Mouse (Mus musculus) retina, embryonic 14.5 days (tissue): ENCODE data around the gene Prkch.
A peak's percentile ranks its signal among the peaks of the same experiment; 100 is the strongest.

ENCODE experiments used
- DNase-seq: peaks from one replicate; pipeline ENCODE4 v3.0.0-alpha.2; 2015; ENCODE audit warnings: low spot score

Gene Prkch

DNA sequence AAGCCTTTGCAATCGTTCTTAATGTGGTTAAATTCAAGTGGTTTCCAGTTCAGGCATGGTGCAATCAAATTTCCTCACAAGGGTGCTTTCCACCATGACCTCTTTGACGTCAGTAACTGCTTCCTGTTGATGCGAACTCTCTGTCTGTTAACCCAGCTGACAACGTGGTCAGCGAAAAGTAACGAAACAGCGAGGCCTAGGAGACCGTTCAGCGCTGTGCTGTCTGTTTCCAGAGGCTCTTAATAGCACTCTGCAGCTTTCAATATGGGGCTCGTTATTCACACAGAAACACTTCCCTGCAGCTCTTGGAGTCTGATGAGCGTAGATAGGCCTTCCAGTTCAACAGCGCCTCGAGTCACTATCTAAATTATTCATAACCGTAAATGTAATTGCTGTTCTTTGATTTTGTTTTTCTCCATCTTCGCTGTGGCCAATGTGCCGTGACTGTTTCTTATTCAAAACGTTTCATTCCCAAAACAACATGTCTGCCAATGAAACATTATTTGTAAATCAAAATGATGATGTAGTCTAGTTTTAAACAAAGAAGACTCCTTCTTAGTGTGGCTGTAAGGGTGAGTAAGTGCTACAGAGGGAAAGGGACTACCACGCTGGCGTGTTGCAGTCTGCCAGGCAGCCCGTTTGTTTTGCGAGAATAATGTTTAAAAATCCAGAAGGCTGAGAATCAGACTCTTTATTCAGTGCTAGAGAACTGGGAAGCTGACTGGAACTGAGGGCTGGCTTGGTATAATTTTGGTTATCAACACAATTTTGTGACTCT, 131.5 kb downstream of the Prkch start:
- DNase-seq = no peak

DNA sequence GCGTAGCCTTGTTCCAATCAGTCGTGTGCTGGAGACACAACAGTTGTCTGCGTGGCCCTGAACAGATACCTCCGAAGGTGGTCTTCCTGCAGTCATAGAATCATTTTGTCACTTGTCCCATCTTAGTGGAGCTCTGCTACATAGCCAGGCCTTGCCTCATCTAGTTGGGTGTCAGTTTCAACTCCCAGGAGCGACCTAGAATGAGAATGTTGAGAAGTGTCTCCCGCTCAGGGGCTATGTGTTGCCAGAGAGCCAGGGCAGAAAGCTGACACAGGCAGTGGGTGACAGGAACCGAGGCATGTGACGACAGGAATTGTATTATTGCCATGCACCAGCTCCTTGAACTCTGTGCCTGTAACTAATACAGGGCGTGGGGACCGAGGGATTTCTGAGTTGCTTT, 133.4 kb downstream of the Prkch start:
- no peak for DNase-seq

- DNase-seq = no peak
Measured at GRCm38 (mm10) chr12:73719816-73720215, 135.2 kb downstream of the Prkch start.

GRCm38 (mm10) chr12:73720466-73720865, 135.9 kb downstream of the Prkch start:
- DNase-seq = no peak

DNA sequence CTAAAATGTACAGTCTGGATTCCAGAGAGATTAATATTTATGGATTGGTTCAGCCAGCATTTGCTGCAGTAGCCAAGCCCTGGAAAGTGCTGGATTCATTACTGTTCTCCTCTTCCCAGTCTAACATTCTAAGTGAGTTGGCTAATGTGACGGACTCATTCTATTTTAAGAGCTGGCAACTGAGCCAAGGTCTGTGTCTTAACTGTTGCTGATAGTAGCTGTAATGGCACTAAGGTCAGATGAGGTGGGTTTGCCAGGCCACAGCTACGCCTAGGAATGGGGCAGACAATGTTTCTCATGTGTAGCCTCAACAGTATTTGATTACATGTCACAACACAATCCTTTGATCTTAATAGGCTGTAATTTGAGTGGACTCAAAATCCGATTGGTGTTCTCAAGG, 137.5 kb downstream of the Prkch start:
- DNase-seq = no peak

DNA sequence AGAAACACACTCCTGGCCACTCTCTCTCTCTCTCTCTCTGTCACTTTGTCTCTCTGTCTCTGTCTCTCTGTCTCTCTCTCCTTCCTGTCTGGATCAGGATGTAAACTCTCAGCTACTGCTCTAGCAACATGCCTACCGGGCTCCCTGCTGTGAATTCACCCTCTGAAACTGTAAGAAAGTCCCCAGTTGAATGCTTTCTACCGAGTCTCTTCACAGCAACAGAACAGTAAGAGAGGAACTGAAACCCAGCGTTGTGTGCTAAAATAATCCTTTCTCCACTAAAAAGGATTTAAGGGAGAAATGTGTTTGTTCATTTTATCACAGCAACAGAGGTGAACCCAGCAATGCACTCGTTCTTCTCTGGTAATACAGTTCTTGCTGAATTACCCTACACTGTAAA, 138.5 kb downstream of the Prkch start:
- DNase-seq = no peak

- no peak for DNase-seq
Measured at GRCm38 (mm10) chr12:73723887-73724286, 139.3 kb downstream of the Prkch start.

GRCm38 (mm10) chr12:73725825-73726604, 141.4 kb downstream of the Prkch start:
- DNase-seq = no peak

GRCm38 (mm10) chr12:73727046-73727445, 142.4 kb downstream of the Prkch start:
- no peak for DNase-seq

- peak; percentile 85 for DNase-seq
Measured at GRCm38 (mm10) chr12:73730603-73731002, 146.0 kb downstream of the Prkch start.

DNA sequence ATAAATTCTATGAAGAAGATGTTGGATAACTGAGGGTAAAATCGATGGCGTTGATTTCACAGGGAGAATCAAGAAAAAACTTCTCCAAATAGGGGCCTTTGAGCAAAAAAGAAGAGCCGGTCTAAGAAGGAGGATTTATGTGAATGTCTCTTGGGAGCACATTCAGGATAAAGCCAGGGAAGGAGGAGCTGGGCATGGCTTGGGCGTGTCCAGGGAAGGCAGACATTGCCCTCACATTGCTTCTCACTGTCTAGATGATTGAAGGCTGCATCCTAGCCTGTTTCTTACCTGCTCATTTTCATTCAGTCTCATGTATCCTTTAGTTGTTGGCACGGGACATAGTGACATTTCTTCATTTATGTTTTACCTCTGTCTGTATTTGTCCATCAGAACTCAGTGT, 146.5 kb downstream of the Prkch start:
- no peak for DNase-seq

DNA sequence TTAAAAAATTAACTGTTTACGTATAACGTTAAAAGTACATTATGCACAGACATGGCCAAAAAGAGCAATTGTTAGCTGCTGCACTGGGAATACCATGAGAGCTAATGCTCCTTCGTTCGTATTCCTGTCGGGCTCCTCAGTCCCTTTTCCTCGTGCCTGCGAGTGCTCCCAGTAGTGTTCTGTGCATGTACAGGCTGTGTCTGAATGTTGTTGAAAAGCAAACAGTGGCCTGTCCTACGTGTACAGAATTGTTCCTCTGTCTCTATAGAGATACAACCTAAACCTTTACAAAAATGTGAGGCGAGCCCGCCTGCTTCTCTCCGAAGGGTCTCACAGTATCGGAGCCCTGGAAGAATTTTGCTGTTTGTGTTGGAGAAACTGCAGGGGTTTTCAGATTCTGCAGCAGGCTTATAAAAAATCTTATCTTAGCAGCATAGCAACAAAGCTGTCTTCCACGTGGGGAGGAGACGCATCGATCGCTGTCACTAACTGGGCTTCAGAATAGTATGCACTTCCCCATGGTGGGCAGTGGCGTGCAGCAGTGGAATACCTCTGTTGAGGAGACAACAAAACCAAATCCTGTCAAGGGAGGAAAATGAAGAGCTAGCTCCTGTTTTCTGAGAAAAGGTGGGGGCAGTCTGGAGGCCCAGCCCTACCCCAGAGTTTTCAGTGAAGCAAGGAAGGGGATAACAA, 147.4 kb downstream of the Prkch start:
- DNase-seq = no peak

DNA sequence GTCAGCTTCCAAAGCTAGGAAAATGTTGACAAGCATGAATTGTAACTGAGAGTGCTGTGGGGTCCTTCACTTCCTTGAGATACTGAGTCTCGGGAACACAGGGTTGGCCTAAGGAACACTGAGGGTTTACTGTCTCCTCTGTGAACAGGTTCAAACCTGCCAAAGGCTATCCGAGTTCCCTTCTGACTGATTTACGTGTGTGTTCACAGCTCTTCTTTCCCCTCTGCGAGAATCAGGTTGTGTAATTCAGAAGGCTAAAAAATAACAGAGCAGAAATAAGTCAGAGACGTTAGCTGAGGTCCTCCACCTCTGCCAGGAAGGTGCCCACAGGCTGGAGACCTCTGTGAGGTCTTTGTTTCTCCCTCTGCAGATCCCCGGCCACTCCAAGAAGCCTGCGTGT, 148.3 kb downstream of the Prkch start:
- DNase-seq = no peak

- no peak for DNase-seq
Measured at GRCm38 (mm10) chr12:73736931-73737330, 152.3 kb downstream of the Prkch start.

DNA sequence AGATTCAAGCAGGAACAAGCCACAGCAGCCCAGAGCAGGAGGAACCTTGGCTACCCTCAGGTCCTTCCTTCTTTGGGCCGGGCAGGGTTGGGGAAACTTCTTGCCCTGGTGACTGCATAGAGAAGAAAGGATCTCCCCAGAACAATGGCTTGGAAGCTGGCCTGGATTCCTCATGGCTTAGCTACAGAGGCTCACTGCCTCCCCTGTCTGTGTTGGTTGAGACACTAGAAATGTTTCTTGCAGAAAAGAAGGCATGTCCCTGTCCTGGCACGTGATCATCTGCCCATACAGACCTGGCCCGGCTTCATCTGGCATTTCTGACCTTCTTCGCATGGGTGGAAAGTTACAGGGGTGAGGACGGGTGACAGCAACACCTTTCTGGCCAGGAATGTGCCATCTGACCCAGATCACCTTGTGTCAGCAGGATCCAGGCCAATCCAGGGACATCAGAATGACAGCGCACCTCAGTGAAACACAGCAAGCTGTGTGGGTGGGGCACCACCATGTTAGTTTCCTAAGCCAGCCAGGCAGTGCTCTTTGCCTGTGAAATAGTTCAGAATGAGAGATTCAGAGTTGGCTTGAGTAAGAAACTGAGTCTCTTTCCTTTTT, 155.1 kb downstream of the Prkch start:
- DNase-seq = no peak

GRCm38 (mm10) chr12:73742577-73742976, 158.0 kb downstream of the Prkch start:
- DNase-seq = no peak

DNA sequence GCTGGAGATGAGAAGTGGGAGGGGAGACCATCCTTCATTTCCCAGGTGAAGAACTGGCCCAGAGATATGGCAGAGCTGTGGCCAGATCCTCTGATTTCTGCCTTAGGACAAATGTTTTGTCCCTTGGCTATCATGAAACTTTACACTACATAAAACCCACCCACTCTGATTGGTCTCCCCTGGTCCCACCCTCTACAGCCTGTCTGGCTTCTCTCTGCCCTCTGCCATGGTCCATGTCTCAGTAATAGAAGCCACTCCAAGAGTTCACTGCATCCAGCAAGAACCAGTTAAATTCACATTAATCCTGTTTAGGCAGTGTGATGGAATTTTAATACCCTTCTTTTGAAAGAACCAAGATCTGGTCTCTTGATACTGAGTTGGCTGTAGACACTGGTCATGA, 158.5 kb downstream of the Prkch start:
- DNase-seq = no peak

DNA sequence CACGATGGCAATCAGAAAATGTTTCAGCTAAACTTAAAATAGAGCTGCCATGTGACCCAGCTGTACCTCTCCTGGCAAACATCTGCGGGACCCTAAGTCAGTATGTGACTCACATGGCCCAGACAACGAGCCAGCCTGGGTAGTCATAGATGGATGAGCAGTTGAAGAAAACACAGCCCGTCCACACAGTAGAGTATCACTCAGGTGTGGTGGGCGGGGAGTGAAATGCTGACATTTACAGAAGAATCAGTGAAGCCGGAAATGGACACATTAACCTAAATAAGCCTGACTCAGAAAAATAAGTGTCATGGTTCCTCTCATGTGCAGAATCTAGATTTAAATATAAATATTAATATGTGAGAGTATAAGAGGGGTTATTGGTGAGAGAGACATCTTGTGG, 161.5 kb downstream of the Prkch start:
- no peak for DNase-seq

- DNase-seq = no peak
Measured at GRCm38 (mm10) chr12:73748373-73748772, 163.8 kb downstream of the Prkch start.

DNA sequence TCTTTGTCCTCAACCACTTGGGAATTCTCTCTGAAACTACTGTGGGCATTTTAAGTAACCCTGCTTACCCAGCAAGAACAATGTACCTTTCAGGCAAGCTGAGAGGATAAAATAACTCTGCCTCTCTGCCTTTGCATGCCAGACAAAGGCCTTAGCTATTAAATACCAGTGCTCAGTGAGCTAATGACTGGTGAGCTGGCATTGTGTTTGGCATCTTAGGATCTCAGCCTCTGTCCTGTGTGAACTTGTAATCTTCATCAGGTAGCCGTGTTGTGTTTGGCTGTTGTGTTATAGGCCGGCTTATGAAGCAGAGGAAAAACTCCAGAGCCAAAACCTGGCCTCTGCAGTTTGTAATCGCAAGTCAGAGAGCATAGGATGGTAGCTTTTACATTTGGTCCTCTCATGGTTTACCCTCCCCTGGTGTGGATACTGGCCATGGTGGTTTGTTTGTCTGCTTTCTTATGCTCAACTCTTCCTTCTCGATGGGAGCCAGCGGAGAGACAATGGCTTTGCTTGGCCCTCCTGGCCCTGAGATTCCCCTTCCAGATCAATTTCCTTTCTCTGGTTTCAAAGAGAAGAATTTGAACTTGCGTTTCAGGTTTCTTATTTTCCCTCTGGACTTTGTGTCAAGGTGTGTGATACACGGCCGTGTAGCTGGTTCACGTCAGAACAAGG, 170.0 kb downstream of the Prkch start:
- DNase-seq = no peak

DNA sequence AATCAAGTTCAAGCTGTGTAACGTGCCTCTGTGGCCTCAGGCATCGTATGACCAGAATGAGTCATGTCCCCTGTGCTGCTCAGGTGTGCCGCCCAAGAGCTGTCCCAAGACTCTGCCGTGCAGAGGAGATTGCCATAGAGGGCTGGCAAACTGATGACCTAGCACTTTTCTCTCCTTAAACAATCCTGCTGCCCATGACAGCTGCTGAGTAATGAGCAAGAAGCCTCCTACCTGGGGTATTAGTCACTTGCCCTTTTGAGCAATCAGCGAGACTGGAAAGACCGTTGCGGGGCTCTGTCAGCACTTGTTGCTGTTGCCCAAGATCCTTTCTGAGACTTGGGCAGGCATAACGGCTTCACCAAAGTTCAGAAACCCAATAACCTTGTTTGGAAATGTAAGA, 171.1 kb downstream of the Prkch start:
- no peak for DNase-seq

- DNase-seq = no peak
Measured at GRCm38 (mm10) chr12:73756527-73756926, 171.9 kb downstream of the Prkch start.
